17 mouse cellular contexts compared by ENCODE assay signal in genomic region chr1:55157329-55157728, GRCm38 (mm10).
"Had no signal": no experiment of that assay in that cellular context is flagged by ENCODE, and none has a peak within 500 bp of the region (broad histone marks: within the 10 kb centered on the region; RNA-seq: fewer than 3 reads in every experiment).

No protein-coding gene starts in this region.

- H3K27me3 ChIP-seq: lung, embryonic 15.5 days; megakaryocyte, embryonic 14.5 days; midbrain, embryonic 13.5 days; midbrain, embryonic 15.5 days; neural tube, embryonic 12.5 days; stomach, embryonic 15.5 days had no signal

- DNase-seq: liver, postnatal 0 days; lung, adult 2 months; lung, postnatal 14 days; lung, postnatal 36 days; right cerebral cortex, postnatal 14 days; thymus, adult 18-20 months; thymus, postnatal 14 days; thymus, postnatal 36 days had no signal

- ATAC-seq: liver, postnatal 0 days; lung, postnatal 0 days; midbrain, embryonic 13.5 days; midbrain, embryonic 15.5 days had no signal

- H3K9ac ChIP-seq: liver, postnatal 0 days; lung, embryonic 15.5 days; midbrain, embryonic 13.5 days; midbrain, embryonic 15.5 days; neural tube, embryonic 12.5 days; stomach, embryonic 15.5 days had no signal

- H3K4me3 ChIP-seq: lung, embryonic 15.5 days; megakaryocyte, embryonic 14.5 days; midbrain, embryonic 13.5 days; midbrain, embryonic 15.5 days; neural tube, embryonic 12.5 days; stomach, embryonic 15.5 days had no signal

- H3K9me3 ChIP-seq: lung, embryonic 15.5 days; midbrain, embryonic 13.5 days; midbrain, embryonic 15.5 days; neural tube, embryonic 12.5 days; stomach, embryonic 15.5 days had no signal

- H3K4me2 ChIP-seq: lung, embryonic 15.5 days; midbrain, embryonic 11.5 days; midbrain, embryonic 13.5 days; midbrain, embryonic 15.5 days; neural tube, embryonic 12.5 days; stomach, embryonic 15.5 days had no signal

- H3K4me1 ChIP-seq: lung, embryonic 15.5 days; megakaryocyte, embryonic 14.5 days; midbrain, embryonic 13.5 days; midbrain, embryonic 15.5 days; neural tube, embryonic 12.5 days; stomach, embryonic 15.5 days had no signal

- H3K27ac ChIP-seq: lung, embryonic 15.5 days; macrophage; midbrain, embryonic 13.5 days; midbrain, embryonic 15.5 days; neural tube, embryonic 12.5 days; stomach, embryonic 15.5 days had no signal
